Mouse (Mus musculus) cerebellum, postnatal 10 days (tissue): ENCODE measurements around the gene Cd68.
"Not testable (repeated sequence)": the region's sequence is repeated elsewhere in the genome, so short reads cannot be mapped to it uniquely, and the experiment has no call there.

Experiments
- DNase-seq, 2 experiments: peaks; one replicate each; pipeline ENCODE4 v3.0.0; 2021; ENCODE audit warnings: mixed read lengths in 2 of 2

The Cd68 gene

GRCm38 (mm10) chr11:69622406-69622805 is 43.5 kb downstream of the Cd68 start:
- DNase-seq: peak; percentile 73 to 80

GRCm38 (mm10) chr11:69621571-69622268 is 44.2 kb downstream of the Cd68 start, which contains the start of gene Sat2:
Gene Sat2, plus strand, starts transcription at chr11:69622024.
- peak; percentile 87 to 90 for DNase-seq

GRCm38 (mm10) chr11:69620394-69621081 is 45.4 kb downstream of the Cd68 start:
- DNase-seq: no peak

GRCm38 (mm10) chr11:69617805-69618204 is 48.1 kb downstream of the Cd68 start, which contains the start of gene Shbg:
Gene Shbg, minus strand, starts transcription at chr11:69617905.
- no peak for DNase-seq

GRCm38 (mm10) chr11:69616781-69617180 is 49.2 kb downstream of the Cd68 start:
- no peak for DNase-seq

GRCm38 (mm10) chr11:69614257-69614588 is 51.7 kb downstream of the Cd68 start:
- DNase-seq: not testable (repeated sequence)
